Mouse (Mus musculus) embryonic facial prominence, embryonic 15.5 days (tissue): ENCODE data around the gene Acaa1a. TPM values are rescaled to one million over a fixed set of nuclear protein-coding genes. Genes with fewer than 3 reads are reported as not detected.
A peak's percentile ranks its signal among the peaks of the same experiment; 100 is the strongest.

Experiments used
- ATAC-seq: fragments of 200-750 bp; cut with Nextera tagmentation; 2 replicates; pipeline ENCODE4 v1.8.0; 2017; ENCODE audit warnings: low read depth, moderate TSS enrichment; ENCODE audit not compliant: insufficient number of reproducible peaks, low FRiP score, low TSS enrichment
- H3K27ac ChIP-seq: fragments of 300-500 bp; sonication (generic); replicated peaks from 2 replicates; pipeline ENCODE4 v1.5.1; 2015; ENCODE audit warnings: mild to moderate bottlenecking, inconsistent platforms
- H3K27me3 ChIP-seq: fragments of 300-500 bp; sonication (generic); 2 replicates; pipeline ENCODE4 v1.6.1; 2015; ENCODE audit warnings: inconsistent platforms
- H3K36me3 ChIP-seq: fragments of 300-500 bp; sonication (generic); 2 replicates; pipeline ENCODE4 v1.6.1; 2015; ENCODE audit warnings: mild to moderate bottlenecking, inconsistent platforms
- H3K4me1 ChIP-seq: fragments of 300-500 bp; sonication (generic); 2 replicates; pipeline ENCODE4 v1.6.1; 2015; ENCODE audit warnings: inconsistent platforms
- H3K4me2 ChIP-seq: fragments of 300-500 bp; sonication (generic); replicated peaks from 2 replicates; pipeline ENCODE4 v1.6.1; 2015; ENCODE audit warnings: mild to moderate bottlenecking, inconsistent platforms
- H3K4me3 ChIP-seq: fragments of 300-500 bp; sonication (generic); replicated peaks from 2 replicates; pipeline ENCODE4 v1.5.1; 2015; ENCODE audit warnings: mild to moderate bottlenecking, inconsistent platforms
- H3K9ac ChIP-seq: fragments of 300-500 bp; sonication (generic); 2 replicates; pipeline ENCODE4 v1.6.1; 2015; ENCODE audit warnings: inconsistent platforms
- H3K9me3 ChIP-seq: fragments of 300-500 bp; sonication (generic); replicated peaks from 2 replicates; pipeline ENCODE4 v1.6.1; 2016; ENCODE audit warnings: inconsistent platforms
- WGBS: fragments of 180-500 bp; shearing (Covaris S2); methylation state at CpG from one replicate; pipeline ENCODE4 v1.1.7; 2015; 5-methylcytosine and 5-hydroxymethylcytosine counted together
- polyA plus RNA-seq: library from polyadenylated mRNA; unstranded; fragments of >200 nt; fragmentation: Nextera tagmentation; extraction: Ambion mirVana; gene quantifications from 2 replicates; pipeline ENCODE4 v1.2.1, GENCODE M21; 2015

Gene Acaa1a
- 117 and 120 TPM in 2 replicates for polyA plus RNA-seq

DNA sequence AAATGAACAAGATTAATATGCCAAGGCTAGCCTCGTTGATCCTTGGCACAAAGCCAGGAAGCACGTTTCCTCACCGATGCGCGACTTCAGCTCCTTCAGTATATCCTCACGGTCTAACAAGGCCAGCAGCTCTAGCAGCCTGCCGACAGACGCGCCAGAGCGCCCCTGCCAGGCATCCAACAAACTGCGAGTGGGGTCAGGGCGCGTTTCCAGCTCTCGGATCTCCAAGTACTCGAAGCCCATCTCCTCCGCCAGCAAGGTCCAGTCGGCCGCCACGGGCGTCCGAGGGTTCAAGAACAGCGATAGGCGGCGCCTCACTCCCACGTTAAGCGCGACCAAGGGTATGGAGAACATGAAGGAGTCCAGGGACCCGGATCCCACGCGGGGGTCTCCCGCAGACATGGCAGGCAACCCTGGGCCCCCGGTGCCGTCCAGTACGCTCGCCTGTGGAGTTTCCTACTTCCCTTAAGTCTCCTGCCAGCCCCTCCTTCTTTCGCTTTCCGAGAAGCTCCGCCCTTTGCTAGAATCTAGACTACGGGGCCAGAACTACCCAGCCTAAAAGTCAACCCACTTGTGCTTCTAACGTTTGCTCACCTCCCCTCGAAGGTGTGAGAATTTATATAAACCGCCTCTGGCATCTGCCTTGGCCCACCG, at the start of gene Acaa1a:
Gene Acaa1a (plus strand): TSS at position 119 of the 654 bp plus-strand sequence.
- WGBS: under 1% methylated on average over 43 of the region's 43 CpGs
- H3K4me1 ChIP-seq: peaks cover 33% of the 10 kb centered on the region
- no peak for ATAC-seq
- no peaks in the 10 kb centered on the region for H3K9me3 ChIP-seq
- H3K27me3 ChIP-seq: no peaks in the 10 kb centered on the region
- peak within 1 kb of the TSS; percentile 88 for H3K4me3 ChIP-seq
- peak within 1 kb of the TSS; percentile 94 for H3K27ac ChIP-seq
- H3K9ac ChIP-seq: peak within 1 kb of the TSS; percentile 63
- H3K4me2 ChIP-seq: peak within 1 kb of the TSS; percentile 75
- peaks cover 36% of the 10 kb centered on the region for H3K36me3 ChIP-seq

DNA sequence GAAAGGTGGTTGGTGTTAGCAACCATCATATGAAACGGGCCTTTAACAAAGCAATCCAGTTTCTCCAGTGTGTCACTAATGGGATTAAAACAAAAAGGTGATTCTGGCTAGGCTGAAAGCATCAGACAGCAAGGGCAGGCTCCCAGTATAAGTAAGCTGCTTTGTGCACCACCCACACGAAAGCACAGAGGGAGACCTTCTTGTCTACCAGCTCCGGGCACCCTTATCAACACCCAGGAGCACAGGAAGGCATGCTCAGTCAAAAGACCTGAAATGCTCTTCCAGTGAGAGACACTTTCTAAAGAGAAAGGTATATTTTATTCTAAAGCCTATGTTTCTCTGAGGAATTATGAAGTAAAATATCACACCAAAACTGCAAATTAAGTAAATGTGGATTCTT, 48.7 kb upstream of the Acaa1a start:
- 87% methylated on average over 3 of the region's 3 CpGs for WGBS
- H3K4me3 ChIP-seq: no peak overlapping the region
- peaks cover 7% of the 10 kb centered on the region; the same call in 1 of the 2 replicates for H3K36me3 ChIP-seq
- no peak overlapping the region for H3K9ac ChIP-seq
- H3K9me3 ChIP-seq: no peaks in the 10 kb centered on the region
- no peak overlapping the region for H3K27ac ChIP-seq
- no peaks in the 10 kb centered on the region for H3K27me3 ChIP-seq
- H3K4me2 ChIP-seq: no peak overlapping the region
- no peak for ATAC-seq
- H3K4me1 ChIP-seq: no peaks in the 10 kb centered on the region

DNA sequence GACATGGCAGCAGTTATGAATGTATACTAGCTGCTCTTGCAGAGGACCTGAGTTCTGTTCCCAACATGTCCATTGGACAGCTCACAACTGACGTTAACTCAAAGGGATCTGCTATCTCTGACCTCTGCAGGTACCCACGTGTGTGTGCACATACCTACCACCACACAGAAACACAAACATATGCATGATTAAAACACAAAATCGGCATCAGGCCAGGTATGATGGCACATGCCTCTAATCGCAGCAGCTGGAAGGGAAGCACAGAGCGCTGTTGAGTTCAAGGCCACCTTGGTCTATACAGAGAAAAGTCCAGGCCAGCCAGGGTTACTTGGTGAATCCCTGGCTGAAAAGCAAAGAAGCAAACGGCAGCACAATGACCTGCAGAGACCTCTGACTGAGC, 41.8 kb upstream of the Acaa1a start:
- Histone ChIP-seq H3K9ac (no peak overlapping the region), H3K4me2 (no peak overlapping the region), H3K27me3 (no peaks in the 10 kb centered on the region), H3K4me1 (no peaks in the 10 kb centered on the region), H3K4me3 (no peak overlapping the region), H3K9me3 (no peaks in the 10 kb centered on the region), H3K36me3 (peaks cover 13% of the 10 kb centered on the region), H3K27ac (no peak overlapping the region)
- no peak for ATAC-seq
- WGBS: 85% methylated on average over 6 of the region's 6 CpGs

DNA sequence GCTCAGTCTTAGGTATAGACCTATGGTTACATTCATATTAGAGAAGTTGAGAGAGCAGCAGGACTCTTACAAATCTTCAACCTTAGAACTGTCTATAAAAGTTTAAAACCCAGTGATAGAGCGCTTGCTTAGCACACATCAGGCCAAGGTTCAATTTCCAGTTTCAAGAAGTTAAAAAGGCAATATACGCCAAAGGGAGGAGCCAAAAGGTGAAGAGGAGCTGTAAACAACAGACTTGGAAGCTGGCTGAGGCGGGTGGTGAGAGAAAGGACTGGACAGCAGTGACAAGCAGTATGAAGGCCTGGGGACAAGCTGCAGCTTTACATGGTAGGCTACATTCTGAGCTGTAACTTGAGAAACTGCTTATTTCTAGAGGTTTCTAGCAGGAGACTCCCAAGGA, 40.9 kb upstream of the Acaa1a start:
- no peak for ATAC-seq
- Histone ChIP-seq H3K9ac (no peak overlapping the region), H3K4me1 (no peaks in the 10 kb centered on the region), H3K4me3 (no peak overlapping the region), H3K9me3 (no peaks in the 10 kb centered on the region), H3K4me2 (no peak overlapping the region), H3K27me3 (no peaks in the 10 kb centered on the region), H3K36me3 (peaks cover 13% of the 10 kb centered on the region), H3K27ac (no peak overlapping the region)
- WGBS: 95% methylated on average over 3 of the region's 3 CpGs

DNA sequence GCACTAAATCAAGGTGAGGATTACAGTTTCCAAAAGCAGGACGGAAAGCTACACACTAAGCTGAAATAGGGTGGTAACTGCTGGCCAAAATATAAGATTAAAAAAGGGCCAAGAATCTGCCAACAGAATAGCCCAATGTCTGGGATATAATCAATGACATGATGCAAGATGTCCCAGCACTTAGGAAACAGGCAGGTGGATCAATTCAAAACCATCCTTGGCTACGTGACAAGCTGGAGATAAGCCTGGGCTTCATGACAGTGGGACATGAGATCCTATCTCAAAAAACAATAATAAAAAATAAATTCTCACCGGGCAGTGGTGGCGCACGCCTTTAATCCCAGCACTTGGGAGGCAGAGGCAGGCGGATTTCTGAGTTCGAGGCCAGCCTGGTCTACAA, 33.6 kb upstream of the Acaa1a start:
- H3K4me2 ChIP-seq: no peak overlapping the region
- 93% methylated on average over 7 of the region's 7 CpGs for WGBS

DNA sequence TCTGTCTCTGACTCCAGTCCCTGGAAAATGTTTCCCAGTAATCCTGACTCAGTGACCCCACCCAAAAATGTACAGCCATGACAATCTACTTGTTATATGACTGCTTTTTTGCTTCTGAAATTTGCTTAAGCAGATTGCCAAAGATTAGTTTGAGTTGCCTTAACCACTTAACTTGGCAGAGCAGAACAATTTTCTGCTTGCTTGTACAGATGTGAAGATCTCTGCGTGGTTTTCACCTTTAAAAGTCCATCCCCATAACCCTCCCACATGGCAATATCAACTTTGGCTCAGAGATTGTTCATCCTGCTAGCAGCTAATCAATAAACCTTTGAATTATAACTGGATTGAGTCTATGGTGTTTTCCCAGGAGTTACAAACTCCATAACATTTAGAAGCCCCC, 30.4 kb upstream of the Acaa1a start:
- ATAC-seq: no peak
- H3K4me3 ChIP-seq: no peak overlapping the region
- H3K4me2 ChIP-seq: no peak overlapping the region
- H3K9ac ChIP-seq: no peak overlapping the region
- H3K27ac ChIP-seq: no peak overlapping the region
- no peaks in the 10 kb centered on the region for H3K27me3 ChIP-seq
- no peaks in the 10 kb centered on the region for H3K9me3 ChIP-seq
- 93% methylated on average over 1 of the region's 1 CpGs for WGBS
- H3K36me3 ChIP-seq: no peaks in the 10 kb centered on the region
- no peaks in the 10 kb centered on the region for H3K4me1 ChIP-seq

More for the DNA sequence above, 33.6 kb upstream of the Acaa1a start:
- H3K9ac ChIP-seq: no peak overlapping the region
- no peak overlapping the region for H3K4me3 ChIP-seq
- H3K27me3 ChIP-seq: no peaks in the 10 kb centered on the region
- H3K4me1 ChIP-seq: no peaks in the 10 kb centered on the region
- peaks cover 10% of the 10 kb centered on the region for H3K36me3 ChIP-seq
- ATAC-seq: no peak
- H3K27ac ChIP-seq: no peak overlapping the region
- H3K9me3 ChIP-seq: no peaks in the 10 kb centered on the region

DNA sequence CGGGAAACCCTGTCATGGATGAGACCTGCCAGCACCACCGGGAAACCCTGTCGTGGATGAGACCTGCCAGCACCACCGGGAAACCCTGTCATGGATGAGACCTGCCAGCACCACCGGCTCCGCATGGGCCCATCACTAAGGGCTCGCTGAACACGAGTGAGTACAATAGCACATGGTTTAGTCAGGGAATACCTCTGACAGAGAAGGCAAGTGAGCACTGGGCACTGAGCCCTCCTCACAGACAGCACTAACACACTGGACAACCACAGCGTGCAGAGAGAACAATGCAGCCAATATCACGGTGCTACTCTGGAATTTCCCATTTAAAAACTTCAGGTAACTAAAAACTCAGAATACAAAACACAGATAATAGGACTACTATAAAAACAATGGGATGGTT, 26.4 kb upstream of the Acaa1a start:
- no peak overlapping the region for H3K4me2 ChIP-seq
- H3K4me1 ChIP-seq: no peaks in the 10 kb centered on the region
- no peak for ATAC-seq
- no peak overlapping the region for H3K27ac ChIP-seq
- H3K9me3 ChIP-seq: no peaks in the 10 kb centered on the region
- no peaks in the 10 kb centered on the region for H3K36me3 ChIP-seq
- WGBS: 92% methylated on average over 10 of the region's 10 CpGs
- no peak overlapping the region for H3K4me3 ChIP-seq
- H3K27me3 ChIP-seq: no peaks in the 10 kb centered on the region
- no peak overlapping the region for H3K9ac ChIP-seq

DNA sequence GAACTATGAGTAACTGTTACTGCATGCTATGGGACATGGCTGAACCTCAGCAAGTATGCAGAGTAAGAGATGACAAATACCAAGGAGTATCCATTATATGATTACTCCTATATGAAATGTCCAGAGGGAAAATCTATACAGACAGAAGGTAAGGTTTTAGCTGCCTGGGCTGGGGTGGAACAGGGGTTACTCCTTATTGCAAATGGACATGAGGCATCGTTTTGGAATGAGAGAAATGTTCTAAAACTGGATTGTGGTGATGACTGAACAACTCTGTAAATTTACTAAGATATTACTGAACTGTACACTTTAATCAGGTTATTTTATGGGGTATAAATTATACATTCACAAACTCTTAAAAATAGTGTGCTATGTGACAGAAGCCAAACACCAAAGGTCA, 20.6 kb upstream of the Acaa1a start:
- Histone ChIP-seq H3K9me3 (no peaks in the 10 kb centered on the region), H3K4me2 (no peak overlapping the region), H3K9ac (no peak overlapping the region), H3K27ac (no peak overlapping the region), H3K27me3 (no peaks in the 10 kb centered on the region), H3K36me3 (no peaks in the 10 kb centered on the region), H3K4me1 (peaks cover 14% of the 10 kb centered on the region), H3K4me3 (no peak overlapping the region)
- 86% methylated on average over 1 of the region's 1 CpGs for WGBS
- no peak for ATAC-seq

DNA sequence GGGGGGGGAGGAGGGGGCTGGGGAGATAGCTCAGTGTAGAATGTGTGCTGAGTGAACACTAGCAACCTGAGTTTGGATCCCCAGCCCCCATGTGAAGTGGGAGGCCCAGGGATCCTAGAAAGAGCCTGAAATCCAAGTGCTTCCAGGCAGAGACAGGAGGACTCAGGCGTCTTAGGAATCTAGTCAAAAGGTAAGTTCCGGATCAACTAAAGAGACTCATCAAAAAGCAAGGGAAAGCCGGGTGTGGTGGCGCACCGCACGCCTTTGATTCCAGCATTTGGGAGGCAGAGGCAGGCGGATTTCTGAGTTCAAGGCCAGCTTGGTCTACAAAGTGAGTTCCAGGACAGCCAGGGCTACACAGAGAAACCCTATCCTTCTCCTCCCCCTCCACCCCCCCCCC, 19.0 kb upstream of the Acaa1a start:
- H3K9ac ChIP-seq: no peak overlapping the region
- H3K9me3 ChIP-seq: no peaks in the 10 kb centered on the region
- WGBS: 86% methylated on average over 7 of the region's 7 CpGs
- no peak for ATAC-seq
- peak overlapping the region; percentile 98; the same call in 1 of the 2 replicates for H3K4me2 ChIP-seq
- H3K4me3 ChIP-seq: no peak overlapping the region
- peaks cover 14% of the 10 kb centered on the region for H3K4me1 ChIP-seq
- H3K27me3 ChIP-seq: no peaks in the 10 kb centered on the region
- H3K36me3 ChIP-seq: no peaks in the 10 kb centered on the region
- H3K27ac ChIP-seq: no peak overlapping the region

DNA sequence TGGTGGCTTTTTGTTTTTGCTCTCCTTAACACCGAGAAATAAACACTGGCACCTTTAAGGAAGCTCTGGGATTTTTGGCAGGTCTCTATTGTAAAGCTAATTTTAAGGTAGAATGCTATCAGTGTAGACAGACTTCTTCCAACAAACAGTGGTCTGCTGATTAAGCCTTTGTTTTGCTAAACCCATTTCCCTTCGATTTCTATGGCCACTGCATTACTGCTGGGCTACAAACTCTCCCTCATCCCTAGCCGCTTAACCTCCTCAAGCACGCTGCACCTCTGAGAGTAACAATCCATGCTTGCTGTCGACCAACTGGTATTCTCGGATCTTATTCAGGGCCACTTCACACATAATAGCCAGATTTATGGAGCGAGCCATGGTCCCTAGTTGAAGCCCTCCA, 18.5 kb upstream of the Acaa1a start:
- Histone ChIP-seq H3K4me2 (peak overlapping the region; percentile 98), H3K9ac (peak overlapping the region; percentile 79; the same call in 1 of the 2 replicates), H3K27ac (no peak overlapping the region), H3K4me1 (peaks cover 14% of the 10 kb centered on the region), H3K9me3 (no peaks in the 10 kb centered on the region), H3K27me3 (no peaks in the 10 kb centered on the region), H3K36me3 (no peaks in the 10 kb centered on the region), H3K4me3 (peak overlapping the region; percentile 94)
- 13% methylated on average over 7 of the region's 7 CpGs for WGBS
- ATAC-seq: no peak

DNA sequence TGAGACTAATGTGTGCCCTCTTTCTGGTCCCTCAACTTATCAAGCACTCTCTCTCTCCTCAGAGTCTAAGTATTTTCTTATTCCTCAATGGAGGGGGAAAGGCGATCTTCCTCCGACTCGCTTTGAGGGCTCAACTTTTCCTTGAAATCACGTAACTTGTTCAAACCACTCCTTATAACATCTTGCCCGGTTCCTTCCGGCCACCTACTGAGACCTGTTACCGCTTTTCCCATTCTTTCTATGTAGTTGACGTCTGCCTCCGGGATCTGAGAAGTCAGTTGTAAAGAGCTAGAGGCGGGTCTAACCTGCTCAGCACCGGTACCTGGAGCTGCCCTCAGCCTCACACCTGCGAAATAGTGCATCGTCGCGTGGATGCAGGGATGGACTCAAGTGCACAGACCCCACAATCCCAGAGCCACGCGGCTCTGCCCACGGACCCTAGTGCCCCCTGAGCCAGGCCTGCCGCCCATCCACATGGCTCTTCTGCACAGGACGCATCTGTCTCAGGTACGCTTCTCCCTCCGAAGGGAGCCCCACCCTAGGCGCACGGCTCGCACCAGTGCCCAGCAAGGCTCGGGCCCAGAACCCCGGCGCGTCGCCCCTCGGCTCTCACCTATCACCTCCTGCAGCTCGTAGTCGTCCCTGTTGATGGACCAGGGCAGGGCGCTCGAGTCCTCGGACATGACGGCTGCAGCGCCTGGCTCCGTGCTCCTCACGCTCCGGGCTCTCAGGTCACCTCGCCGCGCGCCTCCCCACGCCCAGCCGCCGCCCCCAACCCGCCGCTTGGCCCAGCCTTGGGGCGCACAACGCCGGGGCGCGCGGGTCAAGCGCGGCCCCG, 17.9 kb upstream of the Acaa1a start:
- Histone ChIP-seq H3K9ac (peak overlapping the region; percentile 79), H3K9me3 (no peaks in the 10 kb centered on the region), H3K27ac (peak overlapping the region; percentile 94), H3K36me3 (no peaks in the 10 kb centered on the region), H3K4me2 (peak overlapping the region; percentile 98), H3K4me3 (peak overlapping the region; percentile 94), H3K4me1 (peaks cover 14% of the 10 kb centered on the region), H3K27me3 (no peaks in the 10 kb centered on the region)
- WGBS: under 1% methylated on average over 58 of the region's 59 CpGs
- ATAC-seq: peak; percentile 18
